Mouse (Mus musculus): ENCODE data around the gene Phc2. TPM values are rescaled to one million over a fixed set of nuclear protein-coding genes. Genes with fewer than 3 reads are reported as not detected.

Phc2 gene
- polyA plus RNA-seq, 1 experiment = 100 TPM

DNA sequence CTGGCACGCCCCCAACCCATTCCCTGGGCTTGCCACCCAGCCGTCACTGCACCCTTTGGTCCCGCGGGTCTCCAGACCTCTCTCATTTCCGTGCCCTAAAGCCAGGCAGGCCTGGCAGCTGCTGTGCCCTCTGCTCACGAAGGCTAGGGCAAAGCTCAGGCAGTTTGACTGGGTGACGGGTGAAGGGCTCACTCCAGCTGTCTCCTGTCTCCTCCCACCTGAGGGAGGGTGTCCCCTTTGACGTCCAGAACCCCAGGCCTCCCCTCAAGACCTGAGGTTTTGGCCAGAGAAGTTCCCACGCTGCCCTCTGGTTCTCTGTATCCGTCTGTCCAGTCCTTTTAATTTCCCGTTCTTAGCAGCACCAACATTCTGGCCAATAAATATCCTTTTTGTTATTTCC lies 119.3 kb downstream of the Phc2 start:
- no peaks in the 10 kb centered on the region for H3K79me2 ChIP-seq (ENCODE audit: control insufficient read depth, insufficient read depth)
- no peaks in the 10 kb centered on the region for H3K36me3 ChIP-seq (ENCODE audit: control insufficient read depth, insufficient read depth)
- no peak overlapping the region for H3K4me3 ChIP-seq
- H3K27me3 ChIP-seq (ENCODE audit: control insufficient read depth, insufficient read depth, insufficient read length) = no peaks in the 10 kb centered on the region
- no peak overlapping the region for H3ac ChIP-seq (ENCODE audit: control insufficient read depth, insufficient read length)
- H3K4me2 ChIP-seq (ENCODE audit: low read depth) = no peak overlapping the region
- TF ChIP-seq SRF (IDR thresholded peaks at IDR 0.05; ENCODE audit: control insufficient read depth, insufficient read length, low read depth) (no peak), USF1 (IDR thresholded peaks at IDR 0.05; ENCODE audit: low read depth) (no peak), MYOG (IDR thresholded peaks at IDR 0.05; ENCODE audit: control insufficient read depth in 1 of 3, insufficient read depth in 1 of 3, insufficient read length in 2 of 3, low read depth in 2 of 3) (no peak), POLR2AphosphoS2 (IDR thresholded peaks at IDR 0.05; ENCODE audit: insufficient read length, low read depth) (no peak), TCF3 (IDR thresholded peaks at IDR 0.05; ENCODE audit: insufficient read length, low read depth) (no peak), MAX (IDR thresholded peaks at IDR 0.05; ENCODE audit: low read depth) (no peak), TCF12 (IDR thresholded peaks at IDR 0.05; ENCODE audit: insufficient read depth, poor library complexity, severe bottlenecking) (no peak), E2F4 (IDR thresholded peaks at IDR 0.05; ENCODE audit: insufficient read depth) (no peak), REST (IDR thresholded peaks at IDR 0.05; ENCODE audit: insufficient read depth, insufficient read length) (no peak), POLR2A (IDR thresholded peaks at IDR 0.05; ENCODE audit: insufficient read length, low read depth) (no peak), MYOD1 (IDR thresholded peaks at IDR 0.05; ENCODE audit: control insufficient read depth in 1 of 3, insufficient read length in 2 of 3, low read depth in 2 of 3) (no peak), CEBPB (IDR thresholded peaks at IDR 0.05; ENCODE audit: insufficient read depth, poor library complexity, severe bottlenecking) (no peak)

DNA sequence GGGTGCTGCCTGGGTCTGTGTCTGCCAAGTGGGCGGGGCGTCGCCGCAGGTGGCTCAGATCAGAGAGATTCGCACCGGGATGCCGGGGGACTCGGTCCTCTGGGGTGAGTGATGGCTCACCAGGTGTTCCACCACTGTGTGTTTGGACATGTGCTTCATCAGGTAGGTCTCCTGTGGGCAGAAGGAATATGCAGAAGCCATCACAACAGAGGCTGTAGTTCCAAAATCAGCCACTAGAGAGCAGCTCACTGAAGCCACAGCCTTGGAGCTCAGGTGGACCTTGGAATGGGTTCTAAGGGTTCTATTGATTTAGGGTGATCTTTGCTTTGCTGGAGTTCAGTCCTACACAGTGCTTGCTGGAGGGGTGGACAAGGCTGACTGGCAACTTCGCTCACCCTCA lies 120.0 kb downstream of the Phc2 start:
- Histone ChIP-seq H3K36me3 (ENCODE audit: control insufficient read depth, insufficient read depth) (no peaks in the 10 kb centered on the region), H3ac (ENCODE audit: control insufficient read depth, insufficient read length) (no peak overlapping the region), H3K79me2 (ENCODE audit: control insufficient read depth, insufficient read depth) (no peaks in the 10 kb centered on the region), H3K4me3 (no peak overlapping the region), H3K4me2 (ENCODE audit: low read depth) (no peak overlapping the region), H3K27me3 (ENCODE audit: control insufficient read depth, insufficient read depth, insufficient read length) (no peaks in the 10 kb centered on the region)
- TF ChIP-seq USF1 (IDR thresholded peaks at IDR 0.05; ENCODE audit: low read depth) (no peak), TCF3 (IDR thresholded peaks at IDR 0.05; ENCODE audit: insufficient read length, low read depth) (no peak), REST (IDR thresholded peaks at IDR 0.05; ENCODE audit: insufficient read depth, insufficient read length) (no peak), E2F4 (IDR thresholded peaks at IDR 0.05; ENCODE audit: insufficient read depth) (no peak), POLR2A (IDR thresholded peaks at IDR 0.05; ENCODE audit: insufficient read length, low read depth) (no peak), MYOD1 (IDR thresholded peaks at IDR 0.05; ENCODE audit: control insufficient read depth in 1 of 3, insufficient read length in 2 of 3, low read depth in 2 of 3) (no peak), CEBPB (IDR thresholded peaks at IDR 0.05; ENCODE audit: insufficient read depth, poor library complexity, severe bottlenecking) (no peak), SRF (IDR thresholded peaks at IDR 0.05; ENCODE audit: control insufficient read depth, insufficient read length, low read depth) (no peak), POLR2AphosphoS2 (IDR thresholded peaks at IDR 0.05; ENCODE audit: insufficient read length, low read depth) (no peak), MYOG (IDR thresholded peaks at IDR 0.05; ENCODE audit: control insufficient read depth in 1 of 3, insufficient read depth in 1 of 3, insufficient read length in 2 of 3, low read depth in 2 of 3) (no peak), MAX (IDR thresholded peaks at IDR 0.05; ENCODE audit: low read depth) (no peak), TCF12 (IDR thresholded peaks at IDR 0.05; ENCODE audit: insufficient read depth, poor library complexity, severe bottlenecking) (no peak)

DNA sequence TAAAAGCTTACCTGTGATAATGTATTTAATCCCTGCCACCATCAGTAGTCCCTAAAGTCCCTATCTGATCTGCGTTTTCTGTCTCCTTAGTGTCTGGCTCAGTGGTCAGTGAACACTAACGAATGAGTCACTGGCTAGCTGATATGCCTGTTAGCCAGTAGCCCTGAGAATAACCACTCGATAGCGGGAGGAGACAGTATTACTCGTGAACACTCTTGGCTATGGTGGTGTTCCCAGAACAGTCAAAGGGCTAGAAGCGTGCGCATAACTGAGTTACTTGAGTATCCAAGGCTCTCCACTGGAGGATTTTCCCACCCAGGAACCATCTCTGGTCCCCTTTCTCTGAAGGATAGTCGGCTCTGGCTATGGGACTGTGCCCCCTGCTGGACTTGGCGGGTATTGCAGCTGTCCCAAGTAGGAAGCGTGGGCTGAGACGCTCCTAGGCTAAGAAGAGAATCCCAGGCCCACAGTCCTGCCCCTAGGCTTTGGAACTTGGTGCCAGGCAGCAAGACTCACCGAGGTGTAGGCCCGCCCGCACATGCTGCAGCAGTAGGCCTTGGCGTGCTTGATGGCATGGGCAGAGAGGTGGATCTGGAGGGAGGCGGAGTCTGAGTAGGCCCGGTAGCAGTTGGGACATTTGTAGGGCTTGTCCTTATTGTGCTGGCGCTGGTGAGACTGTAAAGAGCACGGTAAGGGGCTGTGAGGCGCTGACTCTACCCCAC lies 122.2 kb downstream of the Phc2 start:
- Histone ChIP-seq H3K4me2 (ENCODE audit: low read depth) (peak overlapping the region; percentile 84), H3ac (ENCODE audit: control insufficient read depth, insufficient read length) (no peak overlapping the region), H3K79me2 (ENCODE audit: control insufficient read depth, insufficient read depth) (no peaks in the 10 kb centered on the region), H3K36me3 (ENCODE audit: control insufficient read depth, insufficient read depth) (no peaks in the 10 kb centered on the region), H3K4me3 (no peak overlapping the region), H3K27me3 (ENCODE audit: control insufficient read depth, insufficient read depth, insufficient read length) (no peaks in the 10 kb centered on the region)
- TF ChIP-seq USF1 (IDR thresholded peaks at IDR 0.05; ENCODE audit: low read depth) = no peak
- TF ChIP-seq SRF (IDR thresholded peaks at IDR 0.05; ENCODE audit: control insufficient read depth, insufficient read length, low read depth) = no peak
- TF ChIP-seq REST (IDR thresholded peaks at IDR 0.05; ENCODE audit: insufficient read depth, insufficient read length) = no peak
- TF ChIP-seq TCF3 (IDR thresholded peaks at IDR 0.05; ENCODE audit: insufficient read length, low read depth) = no peak
- no peak for TF ChIP-seq E2F4 (IDR thresholded peaks at IDR 0.05; ENCODE audit: insufficient read depth)
- no peak for TF ChIP-seq TCF12 (IDR thresholded peaks at IDR 0.05; ENCODE audit: insufficient read depth, poor library complexity, severe bottlenecking)
- no peak for TF ChIP-seq CEBPB (IDR thresholded peaks at IDR 0.05; ENCODE audit: insufficient read depth, poor library complexity, severe bottlenecking)
- no peak for TF ChIP-seq MYOD1 (IDR thresholded peaks at IDR 0.05; ENCODE audit: control insufficient read depth in 1 of 3, insufficient read length in 2 of 3, low read depth in 2 of 3)
- TF ChIP-seq MYOG (IDR thresholded peaks at IDR 0.05; ENCODE audit: control insufficient read depth in 1 of 3, insufficient read depth in 1 of 3, insufficient read length in 2 of 3, low read depth in 2 of 3) = no peak
- TF ChIP-seq POLR2AphosphoS2 (IDR thresholded peaks at IDR 0.05; ENCODE audit: insufficient read length, low read depth) = no peak
- no peak for TF ChIP-seq POLR2A (IDR thresholded peaks at IDR 0.05; ENCODE audit: insufficient read length, low read depth)

DNA sequence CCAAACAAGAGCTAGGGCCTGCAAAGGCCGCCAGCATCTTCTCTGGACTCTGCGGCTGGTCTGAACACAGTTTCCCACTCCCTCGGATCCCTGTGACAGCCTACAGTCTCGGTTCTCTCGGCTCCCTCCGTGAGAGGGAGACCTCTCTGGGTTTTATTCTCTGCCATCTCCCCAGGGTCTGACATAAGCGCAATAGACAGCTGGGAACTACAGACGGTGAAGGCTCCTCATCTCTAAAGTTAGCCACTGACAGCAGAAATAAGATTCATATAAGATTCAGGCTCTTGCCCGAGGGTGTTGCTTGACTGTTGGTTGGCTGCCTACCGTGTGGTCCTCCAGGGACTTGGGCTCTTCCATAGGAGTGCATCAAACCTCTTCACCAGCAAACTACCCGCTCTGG lies 123.1 kb downstream of the Phc2 start:
- H3ac ChIP-seq (ENCODE audit: control insufficient read depth, insufficient read length) = no peak overlapping the region
- TF ChIP-seq TCF12 (IDR thresholded peaks at IDR 0.05; ENCODE audit: insufficient read depth, poor library complexity, severe bottlenecking) = no peak
- TF ChIP-seq REST (IDR thresholded peaks at IDR 0.05; ENCODE audit: insufficient read depth, insufficient read length) = no peak
- no peak for TF ChIP-seq E2F4 (IDR thresholded peaks at IDR 0.05; ENCODE audit: insufficient read depth)
- TF ChIP-seq MAX (IDR thresholded peaks at IDR 0.05; ENCODE audit: low read depth) = no peak
- no peak for TF ChIP-seq POLR2A (IDR thresholded peaks at IDR 0.05; ENCODE audit: insufficient read length, low read depth)
- no peak for TF ChIP-seq CEBPB (IDR thresholded peaks at IDR 0.05; ENCODE audit: insufficient read depth, poor library complexity, severe bottlenecking)
- TF ChIP-seq POLR2AphosphoS2 (IDR thresholded peaks at IDR 0.05; ENCODE audit: insufficient read length, low read depth) = no peak
- TF ChIP-seq MYOD1 (IDR thresholded peaks at IDR 0.05; ENCODE audit: control insufficient read depth in 1 of 3, insufficient read length in 2 of 3, low read depth in 2 of 3) = no peak
- TF ChIP-seq MYOG (IDR thresholded peaks at IDR 0.05; ENCODE audit: control insufficient read depth in 1 of 3, insufficient read depth in 1 of 3, insufficient read length in 2 of 3, low read depth in 2 of 3) = no peak
- no peak for TF ChIP-seq USF1 (IDR thresholded peaks at IDR 0.05; ENCODE audit: low read depth)
- TF ChIP-seq SRF (IDR thresholded peaks at IDR 0.05; ENCODE audit: control insufficient read depth, insufficient read length, low read depth) = no peak
- no peak for TF ChIP-seq TCF3 (IDR thresholded peaks at IDR 0.05; ENCODE audit: insufficient read length, low read depth)
- H3K36me3 ChIP-seq (ENCODE audit: control insufficient read depth, insufficient read depth) = no peaks in the 10 kb centered on the region
- H3K4me3 ChIP-seq = no peak overlapping the region
- H3K27me3 ChIP-seq (ENCODE audit: control insufficient read depth, insufficient read depth, insufficient read length) = no peaks in the 10 kb centered on the region
- H3K4me2 ChIP-seq (ENCODE audit: low read depth) = no peak overlapping the region
- no peaks in the 10 kb centered on the region for H3K79me2 ChIP-seq (ENCODE audit: control insufficient read depth, insufficient read depth)

All from myocyte (in vitro differentiated cells).